Mouse (Mus musculus): ENCODE data around the gene Insig1. TPM values are rescaled to one million over a fixed set of nuclear protein-coding genes. Genes with fewer than 3 reads are reported as not detected.

Gene Insig1
- polyA plus RNA-seq (2012; rRNA removed), result 95.3 and 95.8 TPM in 2 replicates

DNA sequence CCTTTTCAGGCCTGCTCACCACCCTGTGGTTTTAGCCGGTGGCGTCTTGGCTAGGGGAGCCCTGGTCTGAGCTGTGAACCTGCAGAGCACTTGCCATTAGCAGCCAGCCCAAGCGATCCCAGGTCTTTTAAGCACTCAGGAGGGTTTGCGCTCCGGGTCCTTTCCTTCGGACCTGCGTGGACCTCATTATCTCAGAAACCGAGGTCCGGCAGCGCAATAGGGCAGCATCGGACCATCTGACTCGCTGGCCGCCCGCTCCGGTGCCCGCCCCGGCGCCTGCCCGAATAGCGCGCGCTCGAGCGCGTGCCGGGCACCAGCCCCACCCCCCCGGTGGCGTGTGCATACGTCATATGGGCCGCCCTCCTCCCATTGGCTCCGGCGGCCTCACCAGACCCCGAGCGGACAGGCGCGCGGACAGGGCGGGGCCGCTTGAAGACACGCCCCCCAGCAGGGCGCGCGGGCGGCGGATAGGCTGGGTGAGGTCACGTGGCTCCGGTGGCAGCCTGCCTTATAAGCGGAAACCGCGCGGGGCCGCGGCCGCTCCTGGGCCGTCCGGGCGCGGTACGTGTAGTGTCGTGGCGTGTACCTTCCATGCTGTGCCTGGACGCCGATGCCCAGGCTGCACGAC is at the start of gene Insig1:
Insig1 (plus strand) TSS at position 536 of the 628 bp plus-strand sequence.
- DNase-seq, result peak; percentile 98
- peak within 1 kb of the TSS; percentile 94 for H3K4me3 ChIP-seq (replicated peaks; ENCODE audit: extremely low read depth, low read depth, low read length)
- WGBS, result under 1% methylated on average over 64 of the region's 64 CpGs
- peaks cover 15% of the 10 kb centered on the region for H3K4me1 ChIP-seq (ENCODE audit: control insufficient read depth, insufficient read depth, low read length)
- TF ChIP-seq CTCF (IDR thresholded peaks at IDR 0.05; ENCODE audit: insufficient read depth, low read length), result no peak
- peak; percentile 100 for TF ChIP-seq POLR2A (IDR thresholded peaks at IDR 0.05; ENCODE audit: borderline replicate concordance, extremely low read depth, low read depth, low read length)

DNA sequence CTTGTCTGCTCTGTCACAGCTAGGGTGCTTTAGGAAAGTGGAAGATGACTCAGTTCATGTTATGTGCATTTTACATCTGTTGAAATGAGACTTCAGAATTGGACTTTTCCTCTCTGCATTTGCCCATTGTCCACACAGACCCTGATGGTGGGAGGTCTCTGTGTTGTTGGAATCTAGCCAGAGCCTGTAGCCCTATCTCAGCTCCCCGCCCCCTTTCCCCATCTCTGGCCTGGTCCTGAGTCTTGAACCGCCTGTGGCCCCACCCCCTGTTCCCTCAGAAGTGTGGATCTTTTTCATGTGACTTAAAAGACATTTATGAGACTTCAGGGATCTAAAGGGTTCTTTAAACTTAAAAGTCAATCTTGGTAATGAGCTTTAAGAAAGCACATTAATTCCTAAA is 47.7 kb upstream of the Insig1 start:
- DNase-seq, result no peak
- 59% methylated on average over 2 of the region's 2 CpGs for WGBS
- no peaks in the 10 kb centered on the region for H3K4me1 ChIP-seq (ENCODE audit: control insufficient read depth, insufficient read depth, low read length)
- TF ChIP-seq POLR2A (IDR thresholded peaks at IDR 0.05; ENCODE audit: borderline replicate concordance, extremely low read depth, low read depth, low read length), result no peak
- TF ChIP-seq CTCF (IDR thresholded peaks at IDR 0.05; ENCODE audit: insufficient read depth, low read length), result no peak
- H3K4me3 ChIP-seq (replicated peaks; ENCODE audit: extremely low read depth, low read depth, low read length), result no peak overlapping the region

DNA sequence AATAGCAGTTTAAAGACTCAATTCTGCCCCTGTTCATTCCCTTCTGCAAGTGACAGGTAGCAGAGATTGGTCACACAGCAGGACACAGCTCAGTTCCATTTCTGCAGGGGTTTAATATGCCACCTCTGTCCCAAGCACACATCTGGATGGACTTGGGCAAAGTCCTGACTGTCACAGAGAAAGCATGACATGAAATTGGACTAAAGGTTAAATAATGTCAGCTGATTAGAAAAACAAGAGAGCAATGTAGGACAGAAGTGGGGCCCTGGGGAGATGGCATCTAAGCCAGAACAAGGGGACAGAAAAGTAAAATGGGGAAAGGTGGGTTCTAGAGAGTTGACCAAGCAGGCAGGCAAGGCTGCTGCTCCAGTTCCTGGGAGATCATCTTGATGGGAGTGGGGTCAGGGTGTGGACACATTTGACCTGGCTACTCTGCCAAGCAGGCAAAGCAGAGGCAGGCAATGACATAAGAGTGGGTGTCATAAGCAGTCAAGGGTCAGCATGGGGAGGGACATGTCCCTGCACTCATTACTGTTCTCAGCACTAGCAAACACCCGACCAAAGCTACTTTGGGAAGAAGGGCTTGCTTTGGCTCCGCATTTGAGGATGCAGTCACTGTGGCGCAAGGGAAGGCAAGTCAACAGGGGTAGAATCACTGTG is 39.5 kb upstream of the Insig1 start:
- 81% methylated on average over 3 of the region's 3 CpGs for WGBS
- H3K4me1 ChIP-seq (ENCODE audit: control insufficient read depth, insufficient read depth, low read length), result peaks cover 2% of the 10 kb centered on the region; the same call in 1 of the 2 replicates
- DNase-seq, result no peak
- H3K4me3 ChIP-seq (replicated peaks; ENCODE audit: extremely low read depth, low read depth, low read length), result no peak overlapping the region
- TF ChIP-seq POLR2A (IDR thresholded peaks at IDR 0.05; ENCODE audit: borderline replicate concordance, extremely low read depth, low read depth, low read length), result no peak
- TF ChIP-seq CTCF (IDR thresholded peaks at IDR 0.05; ENCODE audit: insufficient read depth, low read length), result no peak

DNA sequence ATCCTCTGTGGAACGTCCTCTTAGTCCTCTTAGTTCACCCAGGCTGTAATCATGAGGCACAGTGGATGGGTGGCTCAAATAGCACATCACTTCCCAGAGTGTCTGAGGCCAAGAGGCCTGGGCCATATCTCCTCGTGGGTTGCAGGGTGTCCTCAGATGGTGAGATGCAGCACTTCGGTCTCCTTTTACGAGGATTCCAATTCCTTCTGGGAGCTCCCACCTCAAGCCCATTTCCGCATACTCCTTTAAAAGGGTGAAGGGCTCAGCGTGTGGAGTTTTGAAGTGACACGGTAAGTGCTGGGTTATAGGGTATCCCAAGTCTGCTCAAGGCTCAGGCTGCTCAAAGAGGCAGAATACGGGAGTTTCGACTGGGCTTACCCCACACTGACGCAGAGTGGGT is 38.3 kb upstream of the Insig1 start:
- DNase-seq, result no peak

DNA sequence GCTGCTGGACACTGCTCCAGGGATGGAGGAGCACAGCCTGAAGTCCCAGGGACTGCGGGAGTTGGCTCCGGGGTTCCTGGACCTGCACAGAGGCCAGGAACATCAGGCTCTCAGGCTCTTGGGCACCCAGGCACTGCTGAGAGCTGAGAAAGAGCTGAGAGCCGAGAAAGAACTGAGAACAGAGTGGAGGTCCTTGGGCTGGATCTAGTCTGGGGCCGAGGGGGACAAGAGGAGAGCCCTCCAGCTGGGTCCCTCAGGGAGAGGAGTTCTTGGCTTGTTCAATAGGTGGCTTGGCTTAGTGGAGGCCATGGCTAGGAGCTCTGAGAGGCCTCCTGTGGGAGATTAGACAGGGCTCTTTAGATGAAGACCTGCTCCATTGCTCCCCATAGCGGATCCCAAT is 37.9 kb upstream of the Insig1 start:
- 91% methylated on average over 5 of the region's 5 CpGs for WGBS
- Histone ChIP-seq H3K4me3 (replicated peaks; ENCODE audit: extremely low read depth, low read depth, low read length) (no peak overlapping the region), H3K4me1 (ENCODE audit: control insufficient read depth, insufficient read depth, low read length) (peaks cover 11% of the 10 kb centered on the region)
- TF ChIP-seq POLR2A (IDR thresholded peaks at IDR 0.05; ENCODE audit: borderline replicate concordance, extremely low read depth, low read depth, low read length) (no peak), CTCF (IDR thresholded peaks at IDR 0.05; ENCODE audit: insufficient read depth, low read length) (no peak)
- DNase-seq, result no peak

More for the DNA sequence above, 38.3 kb upstream of the Insig1 start:
- WGBS, result 88% methylated on average over 10 of the region's 10 CpGs
- TF ChIP-seq CTCF (IDR thresholded peaks at IDR 0.05; ENCODE audit: insufficient read depth, low read length) (no peak), POLR2A (IDR thresholded peaks at IDR 0.05; ENCODE audit: borderline replicate concordance, extremely low read depth, low read depth, low read length) (no peak)
- Histone ChIP-seq H3K4me3 (replicated peaks; ENCODE audit: extremely low read depth, low read depth, low read length) (no peak overlapping the region), H3K4me1 (ENCODE audit: control insufficient read depth, insufficient read depth, low read length) (peaks cover 10% of the 10 kb centered on the region)

DNA sequence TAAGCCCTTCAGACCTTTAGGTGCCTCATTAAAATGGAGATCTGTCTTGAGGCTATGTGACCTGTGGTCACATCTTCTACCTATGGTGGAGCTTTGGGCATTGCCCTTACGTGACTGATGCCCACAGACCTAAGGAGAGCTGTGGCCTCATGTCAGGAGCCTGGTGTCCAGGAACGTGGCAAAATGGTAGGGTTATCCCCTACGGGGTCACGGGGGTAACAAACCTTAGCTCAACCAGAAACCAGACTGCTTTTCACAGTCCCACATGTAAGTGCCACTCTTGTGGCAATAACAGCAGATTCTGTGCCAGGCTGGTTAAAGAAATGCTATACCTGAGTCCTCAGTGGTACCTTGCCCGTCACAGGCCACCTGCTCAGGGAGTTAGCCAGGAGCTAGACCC is 37.3 kb upstream of the Insig1 start:
- DNase-seq, result no peak
- Histone ChIP-seq H3K4me1 (ENCODE audit: control insufficient read depth, insufficient read depth, low read length) (peaks cover 14% of the 10 kb centered on the region), H3K4me3 (replicated peaks; ENCODE audit: extremely low read depth, low read depth, low read length) (no peak overlapping the region)
- no peak for TF ChIP-seq POLR2A (IDR thresholded peaks at IDR 0.05; ENCODE audit: borderline replicate concordance, extremely low read depth, low read depth, low read length)
- TF ChIP-seq CTCF (IDR thresholded peaks at IDR 0.05; ENCODE audit: insufficient read depth, low read length), result no peak
- 90% methylated on average over 5 of the region's 5 CpGs for WGBS

DNA sequence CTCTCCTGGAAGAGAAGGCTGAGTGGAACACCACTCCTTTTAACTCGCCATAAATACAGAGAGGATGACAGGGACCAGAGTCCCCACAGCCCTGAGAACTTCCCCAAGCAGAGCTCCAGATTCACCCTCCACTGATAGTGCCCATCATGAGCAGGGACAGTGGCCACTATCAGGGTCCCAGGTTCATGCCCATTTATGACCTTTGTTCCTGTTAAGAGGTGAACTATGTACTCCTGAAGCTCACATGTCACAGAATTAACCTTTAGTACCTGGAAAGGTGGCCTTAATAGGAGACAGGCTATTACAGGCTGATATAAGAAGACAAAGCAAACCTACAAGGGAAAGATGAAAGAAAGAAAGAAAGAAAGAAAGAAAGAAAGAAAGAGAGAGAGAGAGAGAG is 35.2 kb upstream of the Insig1 start:
- no peak for DNase-seq
- 90% methylated on average over 1 of the region's 1 CpGs for WGBS
- peaks cover 18% of the 10 kb centered on the region for H3K4me1 ChIP-seq (ENCODE audit: control insufficient read depth, insufficient read depth, low read length)
- H3K4me3 ChIP-seq (replicated peaks; ENCODE audit: extremely low read depth, low read depth, low read length), result no peak overlapping the region
- TF ChIP-seq CTCF (IDR thresholded peaks at IDR 0.05; ENCODE audit: insufficient read depth, low read length) (no peak), POLR2A (IDR thresholded peaks at IDR 0.05; ENCODE audit: borderline replicate concordance, extremely low read depth, low read depth, low read length) (no peak)

DNA sequence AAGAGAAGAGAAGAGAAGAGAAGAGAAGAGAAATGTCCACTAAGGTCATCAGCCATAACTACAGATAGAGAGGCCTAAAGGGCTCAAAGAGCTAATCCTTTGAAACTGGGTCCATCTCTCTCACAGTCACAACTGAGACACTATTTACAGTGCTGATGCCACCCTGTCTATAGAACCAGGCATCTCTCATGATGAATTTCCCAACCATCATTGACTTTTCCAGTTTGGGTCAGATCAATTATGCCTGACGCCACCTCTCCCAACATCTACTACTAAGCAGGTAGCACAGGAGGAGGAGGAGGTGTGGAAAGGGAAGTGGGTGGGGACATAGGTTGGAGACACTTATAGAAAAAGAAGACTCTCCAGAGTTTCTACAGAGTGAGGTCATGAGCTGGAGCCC is 34.6 kb upstream of the Insig1 start:
- TF ChIP-seq CTCF (IDR thresholded peaks at IDR 0.05; ENCODE audit: insufficient read depth, low read length), result no peak
- TF ChIP-seq POLR2A (IDR thresholded peaks at IDR 0.05; ENCODE audit: borderline replicate concordance, extremely low read depth, low read depth, low read length), result no peak
- no peak for DNase-seq
- no peak overlapping the region for H3K4me3 ChIP-seq (replicated peaks; ENCODE audit: extremely low read depth, low read depth, low read length)
- 82% methylated on average over 1 of the region's 1 CpGs for WGBS
- peaks cover 18% of the 10 kb centered on the region for H3K4me1 ChIP-seq (ENCODE audit: control insufficient read depth, insufficient read depth, low read length)

DNA sequence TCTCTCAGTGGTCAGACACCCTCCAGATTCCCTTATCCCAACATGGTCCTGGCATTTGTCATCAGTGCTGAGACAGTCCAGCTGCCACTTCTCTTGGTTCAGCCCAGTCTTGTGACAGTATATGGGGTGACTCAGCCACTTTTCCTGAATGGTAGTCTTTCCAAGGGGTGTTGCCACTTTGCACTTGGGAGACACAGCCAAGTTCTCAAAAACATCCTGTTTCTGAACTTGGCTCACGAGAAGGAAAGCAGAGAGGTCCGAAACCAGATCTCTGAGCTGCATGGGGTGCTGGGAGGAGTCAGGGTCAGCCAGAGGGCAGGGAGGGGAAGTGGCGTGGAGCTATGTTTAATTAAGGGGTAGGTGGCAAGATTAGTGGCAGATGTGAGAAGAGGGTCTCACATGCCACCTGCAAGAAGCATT is 34.0 kb upstream of the Insig1 start:
- Histone ChIP-seq H3K4me1 (ENCODE audit: control insufficient read depth, insufficient read depth, low read length) (peaks cover 18% of the 10 kb centered on the region), H3K4me3 (replicated peaks; ENCODE audit: extremely low read depth, low read depth, low read length) (no peak overlapping the region)
- peak; percentile 70 for DNase-seq
- TF ChIP-seq CTCF (IDR thresholded peaks at IDR 0.05; ENCODE audit: insufficient read depth, low read length), result no peak
- no peak for TF ChIP-seq POLR2A (IDR thresholded peaks at IDR 0.05; ENCODE audit: borderline replicate concordance, extremely low read depth, low read depth, low read length)
- WGBS, result 1% methylated on average over 3 of the region's 3 CpGs

DNA sequence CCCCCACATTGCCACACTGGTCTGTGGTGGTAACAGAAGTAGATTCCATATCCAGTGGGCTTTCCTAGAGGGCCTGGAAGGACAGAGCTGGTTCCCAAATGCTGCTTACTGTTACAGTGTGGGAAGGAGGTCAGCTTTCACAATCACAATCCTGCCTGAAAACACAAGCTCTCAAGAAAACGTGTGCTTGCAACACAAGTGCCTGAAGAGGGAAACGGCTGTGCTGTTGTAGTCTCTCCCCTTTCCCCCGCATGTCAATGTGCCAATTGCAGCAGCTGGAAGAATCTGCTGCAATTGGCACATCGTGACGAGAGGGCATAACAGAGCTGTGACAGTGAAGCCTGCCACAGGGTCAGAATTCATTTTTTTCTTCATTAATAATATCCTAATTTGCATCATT is 33.5 kb upstream of the Insig1 start:
- TF ChIP-seq POLR2A (IDR thresholded peaks at IDR 0.05; ENCODE audit: borderline replicate concordance, extremely low read depth, low read depth, low read length) (no peak), CTCF (IDR thresholded peaks at IDR 0.05; ENCODE audit: insufficient read depth, low read length) (no peak)
- Histone ChIP-seq H3K4me3 (replicated peaks; ENCODE audit: extremely low read depth, low read depth, low read length) (no peak overlapping the region), H3K4me1 (ENCODE audit: control insufficient read depth, insufficient read depth, low read length) (peaks cover 18% of the 10 kb centered on the region)
- 6% methylated on average over 5 of the region's 5 CpGs for WGBS
- DNase-seq, result no peak
